Mouse (Mus musculus) small intestine, adult 2 months (tissue): ENCODE measurements around the gene Slc2a8. TPM values are rescaled to one million over a fixed set of nuclear protein-coding genes. Genes with fewer than 3 reads are reported as not detected.

Source experiments
- H3K27ac ChIP-seq: fragments of 200-500 bp; 2 replicates; pipeline ENCODE4 v1.5.1; 2012; ENCODE audit warnings: low read depth, low read length, control low read depth, inconsistent platforms; ENCODE audit not compliant: insufficient read depth
- H3K27me3 ChIP-seq: fragments of 200-500 bp; 2 replicates; pipeline ENCODE4 v1.6.1; 2012; ENCODE audit warnings: mild to moderate bottlenecking, moderate library complexity, low read length, inconsistent platforms; ENCODE audit not compliant: control insufficient read depth, insufficient read depth
- H3K36me3 ChIP-seq: fragments of 200-500 bp; 2 replicates; pipeline ENCODE4 v1.6.1; 2012; ENCODE audit warnings: mild to moderate bottlenecking, low read length, control low read depth, inconsistent platforms; ENCODE audit not compliant: control insufficient read depth, insufficient read depth
- H3K4me1 ChIP-seq: fragments of 200-500 bp; 2 replicates; pipeline ENCODE4 v1.6.1; 2012; ENCODE audit warnings: low read length, inconsistent platforms, mixed read lengths; ENCODE audit not compliant: control insufficient read depth, insufficient read depth, insufficient read length
- H3K4me3 ChIP-seq: fragments of 200-500 bp; 2 replicates; pipeline ENCODE4 v1.5.1; 2012; ENCODE audit warnings: low read depth, mild to moderate bottlenecking, control low read depth, inconsistent platforms, low read length, moderate library complexity
- CTCF ChIP-seq: fragments of 200-500 bp; IDR thresholded peaks from 2 replicates; pipeline ENCODE4 v1.5.1; 2012; ENCODE audit warnings: low read depth, mild to moderate bottlenecking, control low read depth, inconsistent platforms, low read length, moderate library complexity, mixed read lengths; ENCODE audit not compliant: insufficient replicate concordance, insufficient read length; ENCODE audit errors: extremely low read depth
- POLR2A ChIP-seq: fragments of 200-500 bp; IDR thresholded peaks from 2 replicates; pipeline ENCODE4 v1.6.1; 2012; ENCODE audit warnings: low read depth, mild to moderate bottlenecking, control low read depth, inconsistent platforms, low read length, moderate library complexity
- WGBS: fragments of 180-500 bp; shearing (Covaris S2); methylation state at CpG from one replicate; pipeline ENCODE4 v1.1.7; 2018; 5-methylcytosine and 5-hydroxymethylcytosine counted together
- polyA plus RNA-seq: library from polyadenylated mRNA; depleted of rRNA; stranded (reverse); fragments of >200 nt; gene quantifications from 2 replicates; pipeline ENCODE4 v1.2.3, GENCODE M21; 2012

The Slc2a8 gene
- polyA plus RNA-seq, 1 experiment = 46.7 TPM

GRCm38 (mm10) chr2:32985844-32986243 lies 4.0 kb upstream of the Slc2a8 start:
- Histone ChIP-seq H3K4me1 (peaks cover 5% of the 10 kb centered on the region), H3K36me3 (no peaks in the 10 kb centered on the region), H3K27ac (no peak overlapping the region), H3K27me3 (no peaks in the 10 kb centered on the region), H3K4me3 (no peak overlapping the region)
- 74% methylated on average over 8 of the region's 8 CpGs for WGBS
- TF ChIP-seq POLR2A = no peak
- no peak for TF ChIP-seq CTCF

GRCm38 (mm10) chr2:32983617-32984016 lies 1.7 kb upstream of the Slc2a8 start:
- H3K36me3 ChIP-seq = no peaks in the 10 kb centered on the region
- H3K27me3 ChIP-seq = no peaks in the 10 kb centered on the region
- H3K4me3 ChIP-seq = no peak overlapping the region
- TF ChIP-seq POLR2A (no peak), CTCF (no peak)
- 10% methylated on average over 6 of the region's 6 CpGs for WGBS
- no peak overlapping the region for H3K27ac ChIP-seq
- peaks cover 5% of the 10 kb centered on the region for H3K4me1 ChIP-seq

GRCm38 (mm10) chr2:32982700-32983099 lies 817 bp upstream of the Slc2a8 start:
- Histone ChIP-seq H3K4me3 (no peak overlapping the region), H3K36me3 (no peaks in the 10 kb centered on the region), H3K27ac (no peak overlapping the region), H3K27me3 (no peaks in the 10 kb centered on the region), H3K4me1 (peaks cover 5% of the 10 kb centered on the region)
- WGBS = 2% methylated on average over 4 of the region's 4 CpGs
- TF ChIP-seq POLR2A (no peak), CTCF (no peak)

- Histone ChIP-seq H3K27ac (no peak overlapping the region), H3K36me3 (no peaks in the 10 kb centered on the region), H3K4me3 (peak overlapping the region; percentile 72), H3K27me3 (no peaks in the 10 kb centered on the region), H3K4me1 (peaks cover 5% of the 10 kb centered on the region)
- no peak for TF ChIP-seq CTCF
- no peak for TF ChIP-seq POLR2A
- 2% methylated on average over 23 of the region's 23 CpGs for WGBS
Observed at GRCm38 (mm10) chr2:32981281-32981680, 602 bp downstream of the Slc2a8 start.

GRCm38 (mm10) chr2:32979675-32980074 lies 2.2 kb downstream of the Slc2a8 start:
- Histone ChIP-seq H3K36me3 (no peaks in the 10 kb centered on the region), H3K4me1 (peaks cover 5% of the 10 kb centered on the region)
- no peak for TF ChIP-seq POLR2A
- TF ChIP-seq CTCF = no peak

GRCm38 (mm10) chr2:32978675-32979074 lies 3.2 kb downstream of the Slc2a8 start:
- WGBS = 63% methylated on average over 3 of the region's 3 CpGs
- Histone ChIP-seq H3K36me3 (no peaks in the 10 kb centered on the region), H3K4me3 (no peak overlapping the region), H3K4me1 (peaks cover 5% of the 10 kb centered on the region), H3K27me3 (no peaks in the 10 kb centered on the region), H3K27ac (no peak overlapping the region)
- TF ChIP-seq CTCF (no peak), POLR2A (no peak)

More at GRCm38 (mm10) chr2:32979675-32980074, 2.2 kb downstream of the Slc2a8 start:
- 92% methylated on average over 7 of the region's 7 CpGs for WGBS
- H3K4me3 ChIP-seq = no peak overlapping the region
- H3K27me3 ChIP-seq = no peaks in the 10 kb centered on the region
- H3K27ac ChIP-seq = no peak overlapping the region

GRCm38 (mm10) chr2:32977114-32977513 lies 4.8 kb downstream of the Slc2a8 start:
- peaks cover 5% of the 10 kb centered on the region for H3K4me1 ChIP-seq
- H3K36me3 ChIP-seq = no peaks in the 10 kb centered on the region
- no peak overlapping the region for H3K4me3 ChIP-seq
- no peak overlapping the region for H3K27ac ChIP-seq
- TF ChIP-seq CTCF = no peak
- no peak for TF ChIP-seq POLR2A
- no peaks in the 10 kb centered on the region for H3K27me3 ChIP-seq
- WGBS = 82% methylated on average over 5 of the region's 5 CpGs
